Mouse (Mus musculus) lung, postnatal 0 days (tissue): ENCODE measurements around the gene Slc2a2.

Experiments
- CTCF ChIP-seq: IDR thresholded peaks from 2 replicates; pipeline ENCODE4 v1.5.1; 2016; ENCODE audit warnings: antibody characterized with exemption, mild to moderate bottlenecking
- EP300 ChIP-seq: IDR thresholded peaks from 2 replicates; pipeline ENCODE4 v1.6.1; 2016; ENCODE audit warnings: antibody characterized with exemption, mild to moderate bottlenecking, control low read depth

GRCm38 (mm10) chr3:28726356-28726755, 28.7 kb downstream of the Slc2a2 start:
- TF ChIP-seq CTCF, result no peak
- no peak for TF ChIP-seq EP300
